Mouse (Mus musculus) testis, adult 2 months (tissue): Measurements from ENCODE around the gene Pdzd8.

ENCODE experiments used
- CTCF ChIP-seq: fragments of 200-500 bp; IDR thresholded peaks from 2 replicates; pipeline ENCODE4 v1.5.1; 2012; ENCODE audit warnings: low read depth, mild to moderate bottlenecking, inconsistent platforms, low read length, moderate library complexity; ENCODE audit not compliant: control insufficient read depth, insufficient read depth, insufficient replicate concordance
- POLR2A ChIP-seq: fragments of 200-500 bp; IDR thresholded peaks from 2 replicates; pipeline ENCODE4 v1.6.1; 2012; ENCODE audit warnings: low read depth, mild to moderate bottlenecking, inconsistent platforms, low read length, moderate library complexity; ENCODE audit not compliant: control insufficient read depth

DNA sequence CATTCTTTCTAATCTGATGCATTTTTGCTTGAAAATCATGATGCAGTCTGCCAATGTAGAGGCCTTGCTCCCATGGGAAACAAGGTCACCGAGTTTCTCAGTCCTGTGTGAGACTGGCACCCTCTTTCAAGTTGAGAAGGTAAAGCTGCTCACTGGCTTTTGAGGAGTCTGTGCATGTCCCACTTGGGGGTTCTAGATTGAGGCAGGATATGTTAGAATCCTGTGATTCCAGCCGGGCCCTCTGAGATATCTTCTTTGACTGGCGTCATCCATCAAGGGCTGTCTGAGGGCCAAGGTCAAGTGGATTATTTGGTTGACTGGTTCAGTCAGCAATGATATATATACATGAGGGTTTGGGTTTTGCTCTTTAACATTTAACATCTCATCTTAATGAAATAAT, 63.6 kb downstream of the Pdzd8 start:
- no peak for TF ChIP-seq POLR2A
- no peak for TF ChIP-seq CTCF
